Mouse (Mus musculus) intestine, embryonic 15.5 days (tissue): Measurements from ENCODE around the gene Kazald1. TPM values are rescaled to one million over a fixed set of nuclear protein-coding genes. Genes with fewer than 3 reads are reported as not detected.

Source experiments
- ATAC-seq: fragments of 200-750 bp; cut with Nextera tagmentation; 2 replicates; pipeline ENCODE4 v1.8.0; 2017; ENCODE audit warnings: moderate TSS enrichment, moderate library complexity
- H3K27ac ChIP-seq: fragments of 300-500 bp; sonication (generic); 2 replicates; pipeline ENCODE4 v1.5.1; 2015; ENCODE audit warnings: mild to moderate bottlenecking, inconsistent platforms
- H3K27me3 ChIP-seq: fragments of 300-500 bp; sonication (generic); replicated peaks from 2 replicates; pipeline ENCODE4 v1.6.1; 2015; ENCODE audit warnings: inconsistent platforms
- H3K36me3 ChIP-seq: fragments of 300-500 bp; sonication (generic); 2 replicates; pipeline ENCODE4 v1.6.1; 2015; ENCODE audit warnings: inconsistent platforms
- H3K4me1 ChIP-seq: fragments of 300-500 bp; sonication (generic); replicated peaks from 2 replicates; pipeline ENCODE4 v1.6.1; 2015; ENCODE audit warnings: inconsistent platforms
- H3K4me2 ChIP-seq: fragments of 300-500 bp; sonication (generic); replicated peaks from 2 replicates; pipeline ENCODE4 v1.6.1; 2015; ENCODE audit warnings: mild to moderate bottlenecking, inconsistent platforms
- H3K4me3 ChIP-seq: fragments of 300-500 bp; sonication (generic); replicated peaks from 2 replicates; pipeline ENCODE4 v1.5.1; 2015; ENCODE audit warnings: inconsistent platforms
- H3K9ac ChIP-seq: fragments of 300-500 bp; sonication (generic); 2 replicates; pipeline ENCODE4 v1.6.1; 2015; ENCODE audit warnings: inconsistent platforms
- H3K9me3 ChIP-seq: fragments of 300-500 bp; sonication (generic); 2 replicates; pipeline ENCODE4 v1.6.1; 2016; ENCODE audit warnings: inconsistent platforms
- WGBS: fragments of 180-500 bp; shearing (Covaris S2); methylation state at CpG from one replicate; pipeline ENCODE4 v1.1.7; 2015; 5-methylcytosine and 5-hydroxymethylcytosine counted together
- polyA plus RNA-seq: library from polyadenylated mRNA; unstranded; fragments of >200 nt; fragmentation: Nextera tagmentation; extraction: Ambion mirVana; gene quantifications from 2 replicates; pipeline ENCODE4 v1.2.1, GENCODE M21; 2015

Kazald1 gene
- polyA plus RNA-seq, 1 experiment from 2014 or later = 1.5 TPM

DNA sequence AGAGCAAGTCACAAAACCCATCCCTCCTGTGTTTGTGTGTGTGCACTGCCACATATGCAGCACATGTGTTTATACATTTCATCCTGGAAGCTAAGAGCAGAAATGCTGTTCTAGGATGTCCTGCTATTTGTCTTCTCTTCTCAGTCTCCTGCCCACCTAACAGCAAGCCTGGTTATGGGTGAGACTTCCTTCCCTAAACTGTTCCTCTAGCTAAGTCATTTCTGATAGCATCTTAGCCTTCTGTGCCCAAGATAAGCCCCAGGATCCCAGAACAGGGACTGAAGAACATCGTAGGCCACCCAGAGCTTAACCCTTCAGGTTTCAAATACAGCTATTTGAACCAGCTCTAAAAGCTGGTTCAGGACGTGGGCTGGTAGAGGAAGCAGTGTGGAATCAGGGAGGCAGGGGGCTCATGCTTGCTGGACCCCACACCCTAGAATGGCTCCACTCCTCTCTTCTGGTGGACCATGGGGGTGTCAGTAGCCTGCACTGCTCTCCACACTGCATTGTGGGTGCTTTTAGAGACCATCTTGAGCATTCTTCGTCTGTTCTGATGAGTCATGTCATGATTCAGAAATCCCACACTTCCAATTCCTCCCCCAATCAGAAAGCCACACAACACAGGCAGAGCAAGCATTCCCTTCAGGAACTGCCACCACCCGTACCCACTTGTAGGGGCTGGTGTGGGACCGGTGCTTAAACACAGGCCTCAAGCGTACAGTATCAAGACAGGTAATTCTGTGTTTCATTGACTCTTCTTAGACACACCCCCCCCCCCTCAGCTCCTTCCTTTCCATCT, 19.9 kb upstream of the Kazald1 start:
- Histone ChIP-seq H3K4me1 (peaks cover 11% of the 10 kb centered on the region; the same call in 1 of the 2 replicates), H3K4me3 (no peak overlapping the region), H3K9ac (no peak overlapping the region), H3K27ac (no peak overlapping the region), H3K9me3 (no peaks in the 10 kb centered on the region), H3K27me3 (no peaks in the 10 kb centered on the region), H3K4me2 (no peak overlapping the region), H3K36me3 (0 out of 2 replicates have a peak, but pooled peaks cover 2% of the 10 kb centered on the region)
- no peak for ATAC-seq
- 81% methylated on average over 6 of the region's 6 CpGs for WGBS

- H3K9ac ChIP-seq = no peak overlapping the region
- no peak for ATAC-seq
- 0 out of 2 replicates have a peak, but pooled peaks cover 2% of the 10 kb centered on the region for H3K36me3 ChIP-seq
- no peaks in the 10 kb centered on the region for H3K9me3 ChIP-seq
- H3K4me2 ChIP-seq = no peak overlapping the region
- no peak overlapping the region for H3K27ac ChIP-seq
- WGBS = 39% methylated on average over 4 of the region's 4 CpGs
- no peak overlapping the region for H3K4me3 ChIP-seq
- peaks cover 11% of the 10 kb centered on the region; the same call in 1 of the 2 replicates for H3K4me1 ChIP-seq
- no peaks in the 10 kb centered on the region for H3K27me3 ChIP-seq
Measured at GRCm38 (mm10) chr19:45056364-45056763, 18.7 kb upstream of the Kazald1 start.

- peak overlapping the region; percentile 78 for H3K4me2 ChIP-seq
Measured at GRCm38 (mm10) chr19:45056908-45057698, 17.9 kb upstream of the Kazald1 start.

DNA sequence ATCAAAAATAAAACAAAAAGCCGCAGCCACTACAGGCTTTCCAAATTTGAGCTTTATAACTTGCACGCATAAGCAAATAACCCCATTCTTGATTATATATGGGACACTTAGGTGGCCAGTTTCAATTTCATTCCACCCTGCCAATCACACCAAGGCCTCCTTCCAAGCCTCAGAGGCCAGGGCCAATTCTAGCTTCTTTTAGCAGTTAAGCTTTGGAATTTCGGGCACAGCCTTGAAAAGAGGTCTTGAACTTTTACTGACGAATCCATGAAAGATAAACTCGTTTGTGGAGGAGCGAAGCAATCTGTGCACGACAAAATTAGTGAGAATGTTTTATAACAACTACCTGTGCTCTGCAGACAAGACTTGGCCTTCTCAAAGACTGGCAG, 17.3 kb upstream of the Kazald1 start:
- Histone ChIP-seq H3K27ac (peak overlapping the region; percentile 98), H3K36me3 (0 out of 2 replicates have a peak, but pooled peaks cover 2% of the 10 kb centered on the region), H3K9ac (peak overlapping the region; percentile 56), H3K27me3 (no peaks in the 10 kb centered on the region; the same call in 1 of the 2 replicates), H3K9me3 (no peaks in the 10 kb centered on the region), H3K4me2 (peak overlapping the region; percentile 78), H3K4me3 (peak overlapping the region; percentile 52), H3K4me1 (peaks cover 11% of the 10 kb centered on the region; the same call in 1 of the 2 replicates)
- WGBS = 35% methylated on average over 7 of the region's 7 CpGs
- no peak for ATAC-seq

More at GRCm38 (mm10) chr19:45056908-45057698, 17.9 kb upstream of the Kazald1 start:
- WGBS = 71% methylated on average over 7 of the region's 7 CpGs
- no peak overlapping the region for H3K9ac ChIP-seq
- H3K27me3 ChIP-seq = no peaks in the 10 kb centered on the region
- H3K27ac ChIP-seq = peak overlapping the region; percentile 98
- H3K9me3 ChIP-seq = no peaks in the 10 kb centered on the region
- peaks cover 11% of the 10 kb centered on the region; the same call in 1 of the 2 replicates for H3K4me1 ChIP-seq
- peak overlapping the region; percentile 52 for H3K4me3 ChIP-seq
- 0 out of 2 replicates have a peak, but pooled peaks cover 2% of the 10 kb centered on the region for H3K36me3 ChIP-seq
- ATAC-seq = no peak

DNA sequence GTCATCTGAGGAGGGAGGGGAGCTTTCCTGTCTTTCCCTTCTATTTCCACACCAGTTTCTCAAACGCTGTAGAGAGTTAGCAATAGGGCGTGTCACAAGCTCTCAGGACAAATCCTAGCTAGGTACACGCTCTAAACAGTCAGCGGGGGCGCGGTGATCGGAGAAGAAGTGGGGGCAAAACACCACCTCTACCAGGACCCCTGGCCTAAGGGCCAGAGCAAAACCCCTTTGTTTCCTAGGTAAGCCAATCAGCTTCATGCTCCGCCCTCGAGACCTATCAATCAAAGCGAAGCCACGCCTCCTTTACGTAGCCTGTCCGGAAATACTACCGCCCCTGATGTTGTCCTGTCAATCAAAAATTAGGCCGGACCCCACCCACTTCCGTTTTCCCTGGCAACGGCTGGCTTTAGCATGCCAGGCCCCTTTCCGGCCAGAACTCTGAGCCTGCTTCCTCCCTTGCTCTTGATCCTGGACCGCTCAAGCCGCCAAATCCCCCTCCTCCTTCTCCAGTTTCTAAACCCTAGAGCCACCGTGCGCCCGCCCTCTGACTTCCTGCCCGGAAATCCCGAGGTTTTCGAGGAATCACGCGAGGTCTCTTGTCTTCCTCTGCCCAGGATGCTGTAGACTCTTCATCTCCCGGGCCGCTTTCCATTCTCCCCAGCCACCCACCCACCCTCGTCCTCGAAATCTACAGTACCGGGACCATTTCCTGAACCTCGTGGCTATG, 16.8 kb upstream of the Kazald1 start:
- WGBS = under 1% methylated on average over 34 of the region's 34 CpGs
- H3K27ac ChIP-seq = peak overlapping the region; percentile 98
- ATAC-seq = peak; percentile 94
- H3K9ac ChIP-seq = peak overlapping the region; percentile 74
- peaks cover 11% of the 10 kb centered on the region; the same call in 1 of the 2 replicates for H3K4me1 ChIP-seq
- peak overlapping the region; percentile 78 for H3K4me2 ChIP-seq
- H3K27me3 ChIP-seq = no peaks in the 10 kb centered on the region; the same call in 1 of the 2 replicates
- peak overlapping the region; percentile 52 for H3K4me3 ChIP-seq
- no peaks in the 10 kb centered on the region for H3K9me3 ChIP-seq
- H3K36me3 ChIP-seq = 0 out of 2 replicates have a peak, but pooled peaks cover 2% of the 10 kb centered on the region

DNA sequence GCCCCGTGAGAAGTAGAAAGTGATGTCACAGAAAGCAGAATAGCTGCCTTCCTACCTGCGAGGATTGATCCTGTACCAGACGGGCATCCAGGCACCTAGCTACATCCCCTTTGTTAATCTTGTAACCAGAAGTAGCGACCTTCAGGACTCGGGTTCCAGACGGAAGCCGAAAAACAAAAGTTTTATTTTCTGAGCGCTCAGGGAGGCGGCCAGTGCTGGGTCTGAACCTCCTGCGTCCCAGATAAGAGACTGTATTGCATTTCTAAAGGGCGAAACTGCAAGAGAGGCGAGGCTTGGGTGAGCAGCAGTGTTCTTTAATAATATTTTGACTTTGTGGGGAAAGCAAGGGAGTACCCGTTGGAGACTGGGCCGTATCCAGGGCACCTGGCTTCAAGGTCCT, 16.2 kb upstream of the Kazald1 start:
- under 1% methylated on average over 14 of the region's 14 CpGs for WGBS
- 0 out of 2 replicates have a peak, but pooled peaks cover 2% of the 10 kb centered on the region for H3K36me3 ChIP-seq
- H3K27ac ChIP-seq = peak overlapping the region; percentile 98
- H3K4me1 ChIP-seq = peaks cover 11% of the 10 kb centered on the region; the same call in 1 of the 2 replicates
- no peaks in the 10 kb centered on the region for H3K9me3 ChIP-seq
- H3K4me3 ChIP-seq = peak overlapping the region; percentile 52
- H3K4me2 ChIP-seq = peak overlapping the region; percentile 78
- no peak; the same call in none of the 2 replicates for ATAC-seq
- peak overlapping the region; percentile 74 for H3K9ac ChIP-seq
- no peaks in the 10 kb centered on the region; the same call in 1 of the 2 replicates for H3K27me3 ChIP-seq

DNA sequence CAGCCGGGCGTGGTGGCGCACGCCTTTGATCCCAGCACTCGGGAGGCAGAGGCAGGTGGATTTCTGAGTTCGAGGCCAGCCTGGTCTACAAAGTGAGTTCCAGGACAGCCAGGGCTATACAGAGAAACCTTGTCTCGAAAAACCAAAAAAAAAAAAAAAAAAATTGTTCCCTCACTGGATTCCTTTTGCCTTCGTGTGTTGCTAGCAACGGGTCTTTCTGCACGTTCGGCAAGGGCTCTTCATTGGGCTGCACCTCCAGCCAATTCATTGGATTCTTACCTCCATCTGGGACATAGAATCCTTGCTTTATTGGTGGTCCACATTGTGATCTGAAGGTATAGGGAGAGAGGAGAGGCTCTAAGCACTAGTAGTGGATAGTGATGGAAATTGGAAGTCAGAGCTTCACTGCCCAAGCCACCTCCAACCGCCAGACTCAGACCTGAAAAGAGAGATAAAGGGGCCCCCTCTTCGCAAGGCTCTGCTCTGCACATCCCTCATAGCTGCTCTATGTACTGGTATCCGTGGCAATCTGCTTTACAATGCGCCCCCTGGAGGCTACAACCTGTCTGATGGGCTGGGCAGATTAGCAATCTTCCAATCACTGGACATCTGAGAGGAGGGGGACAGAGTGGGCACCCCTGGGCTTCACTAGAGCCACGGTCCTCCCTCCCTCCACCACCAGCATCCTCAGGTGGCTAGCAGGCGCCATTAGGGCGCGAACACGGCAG, 11.3 kb upstream of the Kazald1 start:
- peak; percentile 46; the same call in 1 of the 2 replicates for ATAC-seq
- H3K4me2 ChIP-seq = no peak overlapping the region
- peaks cover 43% of the 10 kb centered on the region for H3K27me3 ChIP-seq
- no peaks in the 10 kb centered on the region for H3K9me3 ChIP-seq
- 0 out of 2 replicates have a peak, but pooled peaks cover 3% of the 10 kb centered on the region for H3K4me1 ChIP-seq
- no peak overlapping the region for H3K9ac ChIP-seq
- no peak overlapping the region for H3K27ac ChIP-seq
- WGBS = 46% methylated on average over 20 of the region's 20 CpGs
- H3K36me3 ChIP-seq = no peaks in the 10 kb centered on the region
- no peak overlapping the region for H3K4me3 ChIP-seq

DNA sequence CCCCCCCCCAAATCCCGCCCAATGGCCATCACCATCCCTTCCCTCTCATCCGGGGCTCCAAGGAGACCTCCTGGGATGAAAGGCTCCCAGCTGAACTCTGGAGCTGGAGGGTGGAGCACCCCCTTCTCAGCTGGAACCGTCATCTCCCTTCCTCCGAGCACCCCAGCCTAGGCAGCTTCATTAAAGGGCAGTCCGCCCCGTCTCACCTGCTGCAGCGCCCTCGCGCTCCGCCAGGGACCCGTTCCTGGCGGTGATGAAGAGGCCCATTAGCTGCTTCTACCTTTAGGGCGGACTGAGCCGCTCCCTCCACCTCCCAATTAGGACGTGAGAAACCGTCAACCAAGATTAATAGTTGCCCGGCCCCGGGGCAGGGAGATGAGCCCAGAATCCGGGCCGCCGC, 9.8 kb upstream of the Kazald1 start:
- Histone ChIP-seq H3K4me2 (no peak overlapping the region), H3K27ac (no peak overlapping the region), H3K4me1 (no peaks in the 10 kb centered on the region), H3K9ac (no peak overlapping the region), H3K27me3 (peaks cover 43% of the 10 kb centered on the region), H3K4me3 (no peak overlapping the region), H3K36me3 (no peaks in the 10 kb centered on the region), H3K9me3 (no peaks in the 10 kb centered on the region)
- ATAC-seq = no peak; the same call in 1 of the 2 replicates
- WGBS = 6% methylated on average over 21 of the region's 21 CpGs

DNA sequence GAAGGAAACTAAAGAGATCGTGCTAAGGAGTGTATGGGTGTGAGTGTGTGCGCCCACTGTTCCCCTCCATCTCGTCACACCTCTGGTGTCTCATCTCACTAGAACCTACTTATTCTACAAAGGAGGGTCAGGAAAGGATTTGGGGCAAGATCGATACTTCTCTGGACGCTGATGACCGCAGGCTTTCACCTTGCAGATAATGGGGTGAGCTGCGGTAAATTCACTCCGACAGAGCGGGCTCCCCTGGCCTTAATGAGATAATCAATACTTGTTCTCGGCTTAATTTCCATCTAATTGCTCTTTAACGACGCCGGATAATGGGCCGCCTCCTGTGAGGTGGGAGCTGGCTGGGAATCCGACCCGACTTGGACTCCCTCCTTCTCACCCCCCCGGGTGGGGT, 7.9 kb upstream of the Kazald1 start:
- Histone ChIP-seq H3K4me3 (no peak overlapping the region), H3K27ac (no peak overlapping the region), H3K9me3 (no peaks in the 10 kb centered on the region), H3K4me1 (no peaks in the 10 kb centered on the region), H3K36me3 (no peaks in the 10 kb centered on the region), H3K4me2 (no peak overlapping the region), H3K9ac (no peak overlapping the region), H3K27me3 (peaks cover 46% of the 10 kb centered on the region)
- 27% methylated on average over 17 of the region's 17 CpGs for WGBS
- ATAC-seq = no peak

GRCm38 (mm10) chr19:45067758-45068510, 7.1 kb upstream of the Kazald1 start:
- no peak for ATAC-seq
- H3K4me3 ChIP-seq = no peak overlapping the region
- no peak overlapping the region for H3K27ac ChIP-seq
- H3K9me3 ChIP-seq = no peaks in the 10 kb centered on the region
- no peaks in the 10 kb centered on the region for H3K4me1 ChIP-seq
- WGBS = 74% methylated on average over 7 of the region's 7 CpGs
- H3K36me3 ChIP-seq = no peaks in the 10 kb centered on the region
- H3K9ac ChIP-seq = no peak overlapping the region
- peaks cover 46% of the 10 kb centered on the region for H3K27me3 ChIP-seq
- H3K4me2 ChIP-seq = no peak overlapping the region
